Mouse (Mus musculus): Measurements from ENCODE around the gene Tagap1.
A peak's percentile ranks its signal among the peaks of the same experiment; 100 is the strongest.
"Not testable (repeated sequence)": the region's sequence is repeated elsewhere in the genome, so short reads cannot be mapped to it uniquely, and the experiment has no call there.

The Tagap1 gene

GRCm38 (mm10) chr17:6960776-6961175 lies at the start of gene Tagap1:
Tagap1 (minus strand) TSS chr17:6961156.
- peak; percentile 21 to 25 for DNase-seq (ENCODE audit: low spot score in 2 of 2)

DNA sequence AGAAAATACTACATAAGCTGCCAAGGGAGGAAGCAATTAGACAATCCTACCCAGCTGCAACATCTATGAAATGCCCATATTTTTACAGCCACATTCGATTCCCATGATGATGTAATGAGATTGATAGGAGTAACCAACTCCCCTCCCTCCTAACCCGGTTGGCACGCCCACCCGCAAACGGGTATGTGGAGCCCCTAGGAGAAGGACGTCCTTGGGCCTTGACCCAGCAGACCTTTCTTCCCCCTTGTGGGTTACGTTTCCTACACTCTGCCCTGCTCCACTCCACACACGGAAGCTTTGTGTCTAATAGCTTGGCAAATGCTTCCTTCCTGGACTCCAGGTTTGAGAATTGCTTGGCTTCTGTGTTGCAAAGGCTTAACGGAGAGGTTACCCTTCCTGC lies 48.9 kb upstream of the Tagap1 start:
- DNase-seq (ENCODE audit: low spot score in 2 of 2), result not testable (repeated sequence)

DNA sequence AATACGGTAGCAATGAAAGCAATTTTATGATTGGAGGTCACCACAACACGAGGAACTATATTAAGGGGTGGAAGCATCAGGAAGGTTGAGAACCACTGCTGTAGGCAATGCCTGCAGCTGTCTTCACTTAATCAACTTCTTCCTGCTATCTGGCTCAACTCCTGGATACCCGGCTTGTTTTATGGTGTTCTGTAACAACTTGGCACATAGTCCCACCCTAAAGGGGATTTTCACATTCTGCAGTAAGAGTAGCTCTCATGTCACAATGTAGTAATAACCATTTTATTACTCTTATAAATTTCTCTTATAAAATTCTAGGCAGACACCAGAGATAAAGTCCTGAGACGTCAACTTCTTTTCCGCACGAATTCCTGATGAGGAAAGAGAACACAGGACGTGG lies 48.5 kb upstream of the Tagap1 start:
- not testable (repeated sequence) for DNase-seq (ENCODE audit: low spot score in 2 of 2)

GRCm38 (mm10) chr17:7008885-7009284 lies 47.9 kb upstream of the Tagap1 start:
- not testable (repeated sequence) for DNase-seq (ENCODE audit: low spot score in 2 of 2)

DNA sequence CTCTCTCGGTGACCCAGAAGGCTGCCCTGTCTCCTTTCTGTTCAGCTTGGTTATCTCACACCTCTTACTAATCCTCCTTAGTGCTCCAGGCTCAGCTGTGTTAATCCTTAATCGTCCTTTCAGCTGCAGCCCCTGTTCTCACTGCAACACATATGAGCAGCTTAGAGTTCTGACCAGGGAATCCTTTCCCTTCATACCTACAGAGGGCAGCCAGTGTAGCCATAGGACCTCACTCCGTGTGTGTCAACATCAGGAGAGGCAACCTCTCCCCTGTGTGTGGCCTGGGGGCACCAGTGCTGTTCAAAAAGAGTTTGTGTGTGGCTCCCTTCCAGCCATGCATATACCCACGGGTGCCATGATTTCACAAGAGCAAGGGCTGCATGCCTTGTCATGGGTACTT lies 44.7 kb upstream of the Tagap1 start:
- DNase-seq (ENCODE audit: low spot score in 2 of 2), result not testable (repeated sequence)

DNA sequence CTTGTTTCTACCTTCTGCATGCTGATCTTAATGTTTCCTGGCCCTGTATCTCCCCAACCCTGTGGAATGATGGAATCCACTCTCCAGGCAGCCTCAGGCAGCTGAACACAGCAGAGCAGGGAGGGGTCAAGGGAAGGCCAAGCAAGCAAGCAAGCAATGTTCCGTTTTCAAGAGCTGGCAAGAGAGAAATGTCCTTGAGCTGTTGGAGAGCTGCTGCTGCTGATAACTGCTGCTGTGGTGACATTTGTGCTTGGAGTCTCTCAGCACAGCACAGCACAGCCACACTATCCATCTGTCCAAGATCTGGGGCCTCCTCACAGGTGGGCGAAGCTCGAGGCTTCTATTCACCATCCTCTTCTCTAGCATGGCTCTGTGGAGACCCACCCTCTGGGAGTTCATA lies 42.4 kb upstream of the Tagap1 start:
- DNase-seq (ENCODE audit: low spot score in 2 of 2), result not testable (repeated sequence)

GRCm38 (mm10) chr17:7001790-7002585 lies 41.0 kb upstream of the Tagap1 start:
- DNase-seq (ENCODE audit: low spot score in 2 of 2), result not testable (repeated sequence)

DNA sequence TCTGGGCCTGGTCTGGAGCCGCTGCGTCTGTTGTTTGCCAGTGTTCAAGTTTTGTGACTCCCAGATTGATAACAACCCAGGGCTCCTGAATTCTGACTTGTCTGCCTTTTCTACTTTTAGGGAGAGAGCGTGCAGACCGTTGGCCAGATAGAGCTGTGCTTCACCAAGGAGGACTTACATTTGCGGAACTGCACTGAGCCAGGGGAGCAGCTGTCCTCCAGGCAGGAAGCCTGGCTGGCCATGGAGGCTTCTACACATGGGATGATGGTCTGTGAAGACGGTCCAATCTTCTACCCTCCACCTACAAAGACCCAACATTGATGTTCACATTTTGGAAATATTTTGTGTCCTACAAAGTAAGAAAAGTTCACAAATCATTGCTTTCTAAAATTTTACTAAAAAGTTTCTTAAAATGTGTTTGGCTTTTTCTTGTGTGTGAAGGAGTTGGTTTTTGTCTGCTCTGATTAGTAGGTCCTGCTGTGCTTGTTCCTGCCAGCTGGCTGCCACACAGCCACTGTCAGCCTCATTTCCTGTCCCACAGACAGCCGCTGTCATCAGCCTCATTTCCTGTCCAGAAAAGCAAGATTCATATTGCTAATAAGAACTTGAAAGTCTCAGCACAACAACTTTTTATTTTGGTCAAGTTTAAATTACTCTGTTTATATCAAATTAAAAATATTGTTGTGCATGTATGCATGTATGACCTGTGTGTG lies 37.0 kb upstream of the Tagap1 start:
- not testable (repeated sequence) for DNase-seq (ENCODE audit: low spot score in 2 of 2)

GRCm38 (mm10) chr17:6996826-6997225 lies 35.9 kb upstream of the Tagap1 start:
- DNase-seq (ENCODE audit: low spot score in 2 of 2), result not testable (repeated sequence)

- not testable (repeated sequence) for DNase-seq (ENCODE audit: low spot score in 2 of 2)
Measured at GRCm38 (mm10) chr17:6995504-6995903, 34.5 kb upstream of the Tagap1 start.

- DNase-seq (ENCODE audit: low spot score in 2 of 2), result not testable (repeated sequence)
Measured at GRCm38 (mm10) chr17:6986118-6986517, 25.2 kb upstream of the Tagap1 start.

GRCm38 (mm10) chr17:6980144-6980543 lies 19.2 kb upstream of the Tagap1 start:
- DNase-seq (ENCODE audit: low spot score in 2 of 2), result not testable (repeated sequence)

DNA sequence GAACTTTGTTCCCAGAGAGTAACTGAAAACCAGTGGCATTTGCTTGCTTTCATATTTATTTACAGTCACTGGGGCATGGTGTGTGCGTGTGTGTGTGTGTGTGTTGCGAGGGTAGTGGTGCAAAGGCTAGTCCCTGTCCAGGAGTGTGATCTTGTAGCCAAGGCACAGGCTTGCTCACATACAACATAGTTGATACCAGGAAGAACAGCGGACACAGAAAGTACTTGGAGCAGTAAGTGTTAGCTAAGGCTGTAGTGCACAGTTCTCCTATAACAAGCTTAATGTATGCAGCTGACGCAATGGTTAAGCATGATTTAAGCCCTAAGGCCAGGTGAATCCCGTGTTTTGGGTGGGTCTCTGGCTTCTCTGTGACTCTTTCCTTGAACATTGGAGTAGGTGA lies 18.4 kb upstream of the Tagap1 start:
- DNase-seq (ENCODE audit: low spot score in 2 of 2), result not testable (repeated sequence)

DNA sequence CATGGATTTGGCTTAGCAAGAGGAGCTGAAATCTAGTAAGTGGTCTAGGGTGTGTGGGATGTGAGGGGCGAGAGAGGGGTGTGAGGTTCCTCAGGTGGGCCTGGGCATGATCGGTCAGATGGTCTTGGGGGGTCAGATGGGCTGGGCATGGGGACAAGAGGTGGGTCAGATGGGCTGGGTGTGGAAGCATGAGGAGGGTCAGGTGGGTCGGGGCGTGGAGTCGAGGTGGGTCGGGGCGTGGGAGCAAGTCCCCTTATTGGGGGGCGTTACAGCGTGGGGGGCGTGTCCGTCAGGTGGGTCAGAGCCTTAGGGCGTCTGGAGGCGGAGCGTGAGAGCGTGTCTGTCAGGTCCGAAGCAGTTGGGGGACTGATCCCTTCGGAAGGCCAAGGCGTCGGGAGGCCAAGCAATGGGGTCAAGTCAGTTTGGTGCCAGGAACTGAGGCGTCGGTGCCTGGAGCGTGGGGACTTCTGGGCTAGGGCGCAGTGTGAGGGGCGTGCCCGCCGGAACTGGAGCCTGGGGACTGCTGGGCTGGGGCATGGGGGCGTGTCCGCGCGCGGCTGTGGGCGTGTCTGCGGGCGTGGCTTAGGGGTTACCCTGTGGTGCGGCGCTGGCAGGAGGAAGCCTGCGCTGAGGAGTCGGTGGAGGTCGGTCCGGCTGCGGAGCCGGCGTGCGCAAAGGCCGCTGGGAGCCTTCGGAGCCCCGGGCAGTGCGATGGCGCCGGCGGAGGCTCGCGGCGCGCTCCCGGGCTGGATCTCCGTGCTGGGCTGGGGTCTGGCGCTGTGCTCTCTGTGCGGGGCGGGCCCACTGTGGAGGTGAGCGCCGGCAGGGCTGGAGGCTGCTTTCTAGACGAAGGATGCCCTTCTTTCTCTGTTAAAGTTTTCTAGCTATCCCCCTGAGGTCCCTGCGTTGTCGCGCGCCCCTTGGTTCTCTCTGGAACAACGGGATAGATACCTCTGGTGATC lies 17.6 kb upstream of the Tagap1 start, which contains the start of gene Gm49721:
TSS of gene Gm49721 (plus strand) at position 618 of the 962 bp plus-strand sequence.
- DNase-seq (ENCODE audit: low spot score in 2 of 2), result peak; percentile 40 to 59

GRCm38 (mm10) chr17:6974985-6975384 lies 14.0 kb upstream of the Tagap1 start:
- DNase-seq (ENCODE audit: low spot score in 2 of 2), result not testable (repeated sequence)

- not testable (repeated sequence) for DNase-seq (ENCODE audit: low spot score in 2 of 2)
Measured at GRCm38 (mm10) chr17:6972836-6973396, 12.0 kb upstream of the Tagap1 start.

- DNase-seq (ENCODE audit: low spot score in 2 of 2), result not testable (repeated sequence)
Measured at GRCm38 (mm10) chr17:6971238-6971637, 10.3 kb upstream of the Tagap1 start.

- DNase-seq (ENCODE audit: low spot score in 2 of 2), result not testable (repeated sequence)
Measured at GRCm38 (mm10) chr17:6970334-6970733, 9.4 kb upstream of the Tagap1 start, which contains the start of gene Rnaset2b. Rnaset2b (plus strand) TSS chr17:6970634.

DNA sequence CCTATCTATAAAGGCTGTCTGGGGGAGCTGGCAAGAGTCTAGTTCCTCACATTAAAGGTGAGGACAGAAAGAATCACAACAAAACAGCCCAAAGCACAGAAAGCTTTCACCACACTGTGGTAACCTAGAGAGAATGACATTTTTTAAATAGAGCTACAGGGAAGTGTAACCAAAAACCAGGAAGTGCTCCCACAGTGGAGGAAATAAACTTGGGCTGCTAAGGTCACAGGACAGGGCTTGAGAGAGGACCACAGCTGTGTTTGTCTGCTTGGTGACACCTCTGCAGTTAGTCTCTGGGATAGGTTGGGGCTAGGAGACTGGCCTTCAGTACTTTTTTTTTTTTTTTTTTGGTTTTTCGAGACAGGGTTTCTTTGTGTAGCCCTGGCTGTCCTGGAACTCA lies 6.7 kb upstream of the Tagap1 start:
- DNase-seq (ENCODE audit: low spot score in 2 of 2), result not testable (repeated sequence)

DNA sequence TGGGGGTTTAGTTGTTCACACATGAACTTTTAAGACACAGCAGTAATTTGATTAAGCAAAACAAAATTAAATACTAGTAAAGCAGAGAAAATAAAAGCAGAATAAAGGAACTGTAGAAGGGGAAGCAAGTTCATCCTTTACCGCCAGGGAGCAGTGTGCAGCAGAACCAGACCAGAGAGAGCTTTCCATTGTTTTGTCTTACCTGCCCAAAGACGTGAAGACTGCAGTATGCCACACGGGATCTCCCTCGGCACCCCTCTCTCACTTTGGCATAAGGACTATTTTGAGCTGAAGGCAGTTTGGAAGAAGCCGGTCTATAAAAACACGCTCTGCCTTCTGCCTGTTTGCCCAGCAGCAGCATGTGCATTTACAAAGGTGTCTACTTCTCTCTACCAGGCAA lies 4.4 kb upstream of the Tagap1 start:
- not testable (repeated sequence) for DNase-seq (ENCODE audit: low spot score in 2 of 2)

DNA sequence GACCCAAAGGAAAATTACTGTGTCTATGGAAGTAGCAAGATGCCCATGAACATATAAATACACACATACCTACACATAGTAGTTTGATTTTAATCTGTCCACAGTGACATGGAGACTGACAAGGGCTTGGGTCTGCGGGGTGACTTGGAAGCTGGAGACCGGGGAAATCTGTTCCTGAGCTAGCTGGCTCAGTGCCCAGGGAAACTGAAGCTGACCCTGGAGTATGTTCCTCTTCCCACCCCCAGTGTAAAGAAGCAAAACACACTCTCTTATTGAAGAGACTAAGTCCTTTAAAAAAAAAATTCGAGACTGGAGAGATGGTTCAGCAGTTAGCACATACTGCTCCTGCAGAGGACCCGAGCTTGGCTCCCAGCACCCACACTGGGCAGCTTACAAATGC lies 2.0 kb upstream of the Tagap1 start:
- not testable (repeated sequence) for DNase-seq (ENCODE audit: low spot score in 2 of 2)
